Mouse (Mus musculus): Measurements from ENCODE around the gene Zmynd8. TPM values are rescaled to one million over a fixed set of nuclear protein-coding genes. Genes with fewer than 3 reads are reported as not detected.

Zmynd8 gene
- polyA plus RNA-seq, 1 experiment: 5.2 TPM

GRCm38 (mm10) chr2:165852896-165853633 lies 45.8 kb downstream of the Zmynd8 start:
- peaks cover 53% of the 10 kb centered on the region for H3K4me1 ChIP-seq (ENCODE audit: control insufficient read depth)
- H3K27me3 ChIP-seq (ENCODE audit: control insufficient read depth): no peaks in the 10 kb centered on the region
- H3K36me3 ChIP-seq (ENCODE audit: control insufficient read depth): peaks cover 96% of the 10 kb centered on the region
- H3K4me3 ChIP-seq (replicated peaks): no peak overlapping the region
- H3K9me3 ChIP-seq (ENCODE audit: control insufficient read depth, low read length): no peaks in the 10 kb centered on the region
- TF ChIP-seq GATA1 (IDR thresholded peaks at IDR 0.05; ENCODE audit: low read length) (no peak), TAL1 (IDR thresholded peaks at IDR 0.05; ENCODE audit: low read length) (no peak)

- peaks cover 47% of the 10 kb centered on the region for H3K4me1 ChIP-seq (ENCODE audit: control insufficient read depth)
- H3K9me3 ChIP-seq (ENCODE audit: control insufficient read depth, low read length): no peaks in the 10 kb centered on the region
- H3K36me3 ChIP-seq (ENCODE audit: control insufficient read depth): peaks cover 96% of the 10 kb centered on the region
- no peak overlapping the region for H3K4me3 ChIP-seq (replicated peaks)
- no peaks in the 10 kb centered on the region for H3K27me3 ChIP-seq (ENCODE audit: control insufficient read depth)
- TF ChIP-seq GATA1 (IDR thresholded peaks at IDR 0.05; ENCODE audit: low read length) (no peak), TAL1 (IDR thresholded peaks at IDR 0.05; ENCODE audit: low read length) (no peak)
Observed at GRCm38 (mm10) chr2:165852453-165852852, 46.4 kb downstream of the Zmynd8 start.

GRCm38 (mm10) chr2:165851811-165852415 lies 46.9 kb downstream of the Zmynd8 start:
- no peak overlapping the region for H3K4me3 ChIP-seq (replicated peaks)
- no peaks in the 10 kb centered on the region for H3K9me3 ChIP-seq (ENCODE audit: control insufficient read depth, low read length)
- no peaks in the 10 kb centered on the region for H3K27me3 ChIP-seq (ENCODE audit: control insufficient read depth)
- no peak for TF ChIP-seq GATA1 (IDR thresholded peaks at IDR 0.05; ENCODE audit: low read length)
- no peak for TF ChIP-seq TAL1 (IDR thresholded peaks at IDR 0.05; ENCODE audit: low read length)
- peaks cover 41% of the 10 kb centered on the region for H3K4me1 ChIP-seq (ENCODE audit: control insufficient read depth)
- H3K36me3 ChIP-seq (ENCODE audit: control insufficient read depth): peaks cover 96% of the 10 kb centered on the region

DNA sequence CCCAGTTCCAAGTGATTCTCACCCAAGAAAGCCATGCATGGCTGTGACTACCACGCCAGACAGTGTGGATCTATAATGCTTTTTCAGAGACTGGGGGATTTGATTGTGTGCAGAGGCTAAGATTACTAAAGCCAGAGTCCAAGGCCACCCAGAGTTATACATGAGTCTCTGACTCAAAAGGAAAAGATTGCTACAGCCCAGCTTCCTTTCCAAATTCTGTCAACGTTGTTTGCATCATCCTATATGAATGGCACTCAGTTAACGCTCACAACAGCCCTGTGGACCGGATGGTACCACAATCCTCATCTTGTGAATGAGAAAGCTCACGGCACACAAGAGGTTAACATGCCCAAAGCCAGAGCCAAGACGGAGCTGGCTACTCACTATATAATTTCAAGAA lies 48.0 kb downstream of the Zmynd8 start:
- no peaks in the 10 kb centered on the region for H3K27me3 ChIP-seq (ENCODE audit: control insufficient read depth)
- H3K4me1 ChIP-seq (ENCODE audit: control insufficient read depth): peaks cover 30% of the 10 kb centered on the region
- no peak overlapping the region for H3K4me3 ChIP-seq (replicated peaks)
- no peaks in the 10 kb centered on the region for H3K9me3 ChIP-seq (ENCODE audit: control insufficient read depth, low read length)
- TF ChIP-seq TAL1 (IDR thresholded peaks at IDR 0.05; ENCODE audit: low read length) (no peak), GATA1 (IDR thresholded peaks at IDR 0.05; ENCODE audit: low read length) (no peak)
- H3K36me3 ChIP-seq (ENCODE audit: control insufficient read depth): peaks cover 98% of the 10 kb centered on the region

GRCm38 (mm10) chr2:165849129-165849528 lies 49.7 kb downstream of the Zmynd8 start:
- peaks cover 13% of the 10 kb centered on the region for H3K4me1 ChIP-seq (ENCODE audit: control insufficient read depth)
- H3K9me3 ChIP-seq (ENCODE audit: control insufficient read depth, low read length): no peaks in the 10 kb centered on the region
- TF ChIP-seq GATA1 (IDR thresholded peaks at IDR 0.05; ENCODE audit: low read length) (no peak), TAL1 (IDR thresholded peaks at IDR 0.05; ENCODE audit: low read length) (no peak)

GRCm38 (mm10) chr2:165846787-165847186 lies 52.0 kb downstream of the Zmynd8 start:
- H3K27me3 ChIP-seq (ENCODE audit: control insufficient read depth): no peaks in the 10 kb centered on the region
- peaks cover 100% of the 10 kb centered on the region for H3K36me3 ChIP-seq (ENCODE audit: control insufficient read depth)
- TF ChIP-seq TAL1 (IDR thresholded peaks at IDR 0.05; ENCODE audit: low read length) (no peak), GATA1 (IDR thresholded peaks at IDR 0.05; ENCODE audit: low read length) (no peak)
- no peaks in the 10 kb centered on the region; the same call in 1 of the 2 replicates for H3K4me1 ChIP-seq (ENCODE audit: control insufficient read depth)
- no peak overlapping the region for H3K4me3 ChIP-seq (replicated peaks)
- no peaks in the 10 kb centered on the region for H3K9me3 ChIP-seq (ENCODE audit: control insufficient read depth, low read length)

More at GRCm38 (mm10) chr2:165849129-165849528, 49.7 kb downstream of the Zmynd8 start:
- Histone ChIP-seq H3K4me3 (replicated peaks) (no peak overlapping the region), H3K27me3 (ENCODE audit: control insufficient read depth) (no peaks in the 10 kb centered on the region), H3K36me3 (ENCODE audit: control insufficient read depth) (peaks cover 100% of the 10 kb centered on the region)

- Histone ChIP-seq H3K36me3 (ENCODE audit: control insufficient read depth) (peaks cover 100% of the 10 kb centered on the region), H3K27me3 (ENCODE audit: control insufficient read depth) (no peaks in the 10 kb centered on the region), H3K4me1 (ENCODE audit: control insufficient read depth) (no peaks in the 10 kb centered on the region; the same call in 1 of the 2 replicates), H3K4me3 (replicated peaks) (no peak overlapping the region), H3K9me3 (ENCODE audit: control insufficient read depth, low read length) (no peaks in the 10 kb centered on the region)
- no peak for TF ChIP-seq TAL1 (IDR thresholded peaks at IDR 0.05; ENCODE audit: low read length)
- TF ChIP-seq GATA1 (IDR thresholded peaks at IDR 0.05; ENCODE audit: low read length): no peak
Observed at GRCm38 (mm10) chr2:165845490-165845889, 53.3 kb downstream of the Zmynd8 start.

- Histone ChIP-seq H3K27me3 (ENCODE audit: control insufficient read depth) (no peaks in the 10 kb centered on the region), H3K4me3 (replicated peaks) (no peak overlapping the region), H3K9me3 (ENCODE audit: control insufficient read depth, low read length) (no peaks in the 10 kb centered on the region), H3K4me1 (ENCODE audit: control insufficient read depth) (no peaks in the 10 kb centered on the region), H3K36me3 (ENCODE audit: control insufficient read depth) (peaks cover 100% of the 10 kb centered on the region)
- TF ChIP-seq TAL1 (IDR thresholded peaks at IDR 0.05; ENCODE audit: low read length): no peak
- no peak for TF ChIP-seq GATA1 (IDR thresholded peaks at IDR 0.05; ENCODE audit: low read length)
Observed at GRCm38 (mm10) chr2:165843350-165843749, 55.5 kb downstream of the Zmynd8 start.

GRCm38 (mm10) chr2:165842241-165842640 lies 56.6 kb downstream of the Zmynd8 start:
- Histone ChIP-seq H3K4me3 (replicated peaks) (no peak overlapping the region), H3K9me3 (ENCODE audit: control insufficient read depth, low read length) (no peaks in the 10 kb centered on the region), H3K4me1 (ENCODE audit: control insufficient read depth) (no peaks in the 10 kb centered on the region), H3K27me3 (ENCODE audit: control insufficient read depth) (no peaks in the 10 kb centered on the region), H3K36me3 (ENCODE audit: control insufficient read depth) (peaks cover 100% of the 10 kb centered on the region)
- no peak for TF ChIP-seq TAL1 (IDR thresholded peaks at IDR 0.05; ENCODE audit: low read length)
- TF ChIP-seq GATA1 (IDR thresholded peaks at IDR 0.05; ENCODE audit: low read length): no peak
